Mouse (Mus musculus) bone marrow, adult 2 months (tissue): Measurements from ENCODE around the gene Map2k3. TPM values are rescaled to one million over a fixed set of nuclear protein-coding genes. Genes with fewer than 3 reads are reported as not detected.

Experiments
- H3K27ac ChIP-seq: fragments of 200-500 bp; 2 replicates; pipeline ENCODE4 v1.5.1; 2012; ENCODE audit warnings: low read depth, mild to moderate bottlenecking, control low read depth, inconsistent platforms, low read length; ENCODE audit not compliant: control insufficient read depth, poor library complexity, insufficient read depth
- H3K4me1 ChIP-seq: fragments of 200-500 bp; 2 replicates; pipeline ENCODE4 v1.6.1; 2011; ENCODE audit warnings: low read length; ENCODE audit not compliant: control insufficient read depth, insufficient read depth
- H3K4me3 ChIP-seq: fragments of 200-500 bp; replicated peaks from 2 replicates; pipeline ENCODE3; 2011; ENCODE audit warnings: mild to moderate bottlenecking, low read depth, low read length, control low read depth; ENCODE audit not compliant: control insufficient read depth
- CTCF ChIP-seq: fragments of 200-500 bp; IDR thresholded peaks from 2 replicates; pipeline ENCODE4 v1.5.1; 2011; ENCODE audit warnings: low read length, control low read depth; ENCODE audit not compliant: control insufficient read depth, insufficient read depth
- POLR2A ChIP-seq: fragments of 200-500 bp; IDR thresholded peaks from 2 replicates; pipeline ENCODE4 v1.6.1; 2011; ENCODE audit warnings: low read depth, mild to moderate bottlenecking, control low read depth, low read length, borderline replicate concordance; ENCODE audit not compliant: control insufficient read depth
- WGBS: fragments of 180-500 bp; shearing (Covaris S2); methylation state at CpG from one replicate; pipeline ENCODE4 v1.1.7; 2018; 5-methylcytosine and 5-hydroxymethylcytosine counted together
- polyA plus RNA-seq: library from polyadenylated mRNA; stranded (reverse); fragments of >200 nt; gene quantifications from 2 replicates; pipeline ENCODE4 v1.2.4, GENCODE M21; 2011; ENCODE audit warnings: low replicate concordance; ENCODE audit not compliant: missing spikeins, insufficient read depth, insufficient read length

Map2k3 gene
- polyA plus RNA-seq, 1 experiment, result 74.9 TPM

DNA sequence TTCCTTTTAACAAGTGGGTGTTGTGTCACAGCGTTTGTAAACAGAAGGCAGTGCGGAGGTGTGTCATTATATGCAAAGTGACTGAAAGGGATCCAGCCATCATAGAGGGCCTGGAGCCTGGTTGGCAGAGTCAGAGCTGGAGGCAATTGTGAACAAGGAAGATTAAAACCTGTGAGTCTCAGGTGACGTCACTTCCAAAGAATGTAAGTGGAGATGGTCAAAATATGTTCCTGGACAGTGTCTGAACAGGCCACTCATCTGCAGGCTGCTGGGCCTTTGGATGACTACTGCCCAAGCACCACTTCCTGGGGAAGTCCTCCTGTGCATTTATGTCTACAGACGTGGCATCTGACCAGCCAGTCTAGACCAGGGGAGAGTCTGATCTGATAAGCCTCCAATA is 16.6 kb upstream of the Map2k3 start:
- Histone ChIP-seq H3K4me1 (peaks cover 6% of the 10 kb centered on the region; the same call in 1 of the 2 replicates), H3K4me3 (no peak overlapping the region), H3K27ac (no peak overlapping the region)
- no peak for TF ChIP-seq CTCF
- TF ChIP-seq POLR2A, result no peak
- WGBS, result 72% methylated on average over 4 of the region's 4 CpGs

DNA sequence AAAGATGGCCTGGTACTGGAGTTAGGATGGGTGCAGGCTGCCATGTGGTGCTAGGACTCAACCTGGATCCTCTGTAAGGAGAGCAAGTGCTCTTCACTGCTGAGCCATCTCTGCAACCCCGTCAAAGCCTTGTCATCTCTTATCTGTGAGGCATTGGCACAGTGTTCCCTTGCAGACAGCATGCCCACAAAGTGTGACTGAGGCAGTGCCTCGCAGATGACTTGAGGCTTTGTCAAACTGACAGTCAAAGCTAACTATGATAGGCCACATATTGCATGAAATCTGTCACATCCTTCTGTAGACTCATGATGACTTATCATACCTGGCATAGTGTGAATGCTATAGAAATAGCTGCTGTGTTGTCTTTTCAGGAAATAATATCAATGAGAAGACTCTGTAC is 11.8 kb upstream of the Map2k3 start:
- WGBS, result 55% methylated on average over 2 of the region's 2 CpGs
- no peak for TF ChIP-seq POLR2A
- TF ChIP-seq CTCF, result no peak
- Histone ChIP-seq H3K4me3 (no peak overlapping the region), H3K27ac (no peak overlapping the region), H3K4me1 (peaks cover 4% of the 10 kb centered on the region; the same call in 1 of the 2 replicates)

DNA sequence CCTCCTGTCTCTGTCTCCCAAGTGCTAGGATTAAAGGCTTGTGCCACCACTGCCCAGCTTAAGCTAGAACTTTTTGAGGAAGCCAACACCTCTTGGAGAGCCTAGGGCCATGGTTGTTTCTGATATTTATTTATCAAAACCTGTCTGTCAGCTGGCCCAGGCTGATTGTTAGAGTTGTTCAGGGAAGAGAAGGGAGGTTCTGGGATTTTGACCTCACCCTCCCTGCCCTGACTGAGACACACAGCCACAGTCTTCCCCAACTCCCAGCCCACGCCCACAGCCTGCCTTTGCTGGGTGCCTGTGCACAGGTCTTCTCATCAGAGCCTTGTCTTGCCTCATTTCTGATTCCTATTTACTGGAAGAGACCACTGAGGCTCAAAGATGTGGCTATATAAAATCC is 9.6 kb upstream of the Map2k3 start:
- TF ChIP-seq POLR2A, result no peak
- no peak for TF ChIP-seq CTCF
- Histone ChIP-seq H3K27ac (no peak overlapping the region), H3K4me1 (peaks cover 6% of the 10 kb centered on the region), H3K4me3 (no peak overlapping the region)
- WGBS, result 88% methylated on average over 1 of the region's 1 CpGs

- Histone ChIP-seq H3K27ac (no peak overlapping the region), H3K4me1 (peaks cover 6% of the 10 kb centered on the region)
- WGBS, result 87% methylated on average over 5 of the region's 5 CpGs
These were observed 8.9 kb upstream of the Map2k3 start for GRCm38 (mm10) chr11:60922964-60923363.

GRCm38 (mm10) chr11:60924498-60924897 is 7.3 kb upstream of the Map2k3 start:
- 50% methylated on average over 6 of the region's 6 CpGs for WGBS
- TF ChIP-seq POLR2A (peak; percentile 45; the same call in 1 of the 2 replicates), CTCF (no peak)
- no peak overlapping the region for H3K4me3 ChIP-seq
- H3K27ac ChIP-seq, result peak overlapping the region; percentile 57
- peaks cover 6% of the 10 kb centered on the region for H3K4me1 ChIP-seq

More at GRCm38 (mm10) chr11:60922964-60923363, 8.9 kb upstream of the Map2k3 start:
- no peak overlapping the region for H3K4me3 ChIP-seq
- TF ChIP-seq CTCF (no peak), POLR2A (no peak)

DNA sequence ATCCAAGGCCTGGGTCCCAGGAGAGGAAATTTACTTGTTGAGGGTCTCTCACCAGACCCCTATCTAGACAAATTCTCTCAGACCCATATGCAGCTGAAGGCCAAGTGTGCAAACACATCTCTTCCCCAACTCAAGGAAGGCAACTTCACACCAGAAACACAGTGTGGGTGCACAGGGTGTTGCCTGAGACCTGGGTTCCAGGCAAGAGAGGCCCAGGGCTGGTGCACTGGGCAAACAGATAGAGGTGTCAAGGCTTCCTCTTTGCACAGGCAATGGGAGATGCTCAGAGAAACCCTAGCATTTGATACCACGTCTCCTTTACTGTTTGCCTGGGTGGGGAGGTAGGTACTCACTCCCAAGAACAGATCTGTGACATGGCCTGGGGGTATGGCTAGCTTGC is 6.9 kb upstream of the Map2k3 start:
- peak overlapping the region; percentile 57 for H3K27ac ChIP-seq
- H3K4me3 ChIP-seq, result no peak overlapping the region
- WGBS, result 92% methylated on average over 1 of the region's 1 CpGs
- TF ChIP-seq CTCF, result no peak
- TF ChIP-seq POLR2A, result no peak
- H3K4me1 ChIP-seq, result peaks cover 6% of the 10 kb centered on the region

GRCm38 (mm10) chr11:60927264-60927663 is 4.6 kb upstream of the Map2k3 start:
- 1% methylated on average over 9 of the region's 9 CpGs for WGBS
- Histone ChIP-seq H3K27ac (no peak overlapping the region), H3K4me1 (peaks cover 2% of the 10 kb centered on the region), H3K4me3 (no peak overlapping the region)
- TF ChIP-seq POLR2A (no peak), CTCF (peak; percentile 92)

DNA sequence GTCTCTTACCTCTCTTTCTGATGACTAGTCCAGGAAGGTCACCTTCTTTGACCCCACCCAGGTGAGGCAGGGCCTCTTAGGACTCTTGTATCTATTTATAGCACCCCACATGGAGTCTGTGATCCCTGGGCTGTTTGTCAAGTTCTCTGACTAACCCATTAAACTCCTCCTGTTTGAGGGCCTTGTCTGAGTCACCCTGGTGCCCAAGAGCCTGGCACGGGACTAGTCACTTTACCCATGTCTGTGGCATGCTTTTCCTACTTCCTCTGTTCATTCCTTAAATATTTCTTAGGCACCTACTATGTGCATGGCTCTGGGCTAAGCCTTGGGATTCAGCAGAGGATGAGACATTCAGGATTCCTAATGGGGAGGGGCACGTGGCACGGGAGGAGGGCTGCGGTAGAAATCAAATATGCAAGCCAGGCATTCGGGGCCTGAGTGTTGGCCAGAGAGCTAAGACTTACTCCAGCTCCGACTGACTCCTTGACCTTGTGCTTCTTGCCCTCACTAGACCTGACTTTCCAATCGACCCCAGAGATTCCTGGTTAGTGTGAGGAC is 1.0 kb upstream of the Map2k3 start:
- peak overlapping the region; percentile 67 for H3K4me3 ChIP-seq
- no peak overlapping the region for H3K27ac ChIP-seq
- TF ChIP-seq POLR2A (no peak), CTCF (no peak)
- 21% methylated on average over 7 of the region's 7 CpGs for WGBS
- peaks cover 10% of the 10 kb centered on the region for H3K4me1 ChIP-seq

DNA sequence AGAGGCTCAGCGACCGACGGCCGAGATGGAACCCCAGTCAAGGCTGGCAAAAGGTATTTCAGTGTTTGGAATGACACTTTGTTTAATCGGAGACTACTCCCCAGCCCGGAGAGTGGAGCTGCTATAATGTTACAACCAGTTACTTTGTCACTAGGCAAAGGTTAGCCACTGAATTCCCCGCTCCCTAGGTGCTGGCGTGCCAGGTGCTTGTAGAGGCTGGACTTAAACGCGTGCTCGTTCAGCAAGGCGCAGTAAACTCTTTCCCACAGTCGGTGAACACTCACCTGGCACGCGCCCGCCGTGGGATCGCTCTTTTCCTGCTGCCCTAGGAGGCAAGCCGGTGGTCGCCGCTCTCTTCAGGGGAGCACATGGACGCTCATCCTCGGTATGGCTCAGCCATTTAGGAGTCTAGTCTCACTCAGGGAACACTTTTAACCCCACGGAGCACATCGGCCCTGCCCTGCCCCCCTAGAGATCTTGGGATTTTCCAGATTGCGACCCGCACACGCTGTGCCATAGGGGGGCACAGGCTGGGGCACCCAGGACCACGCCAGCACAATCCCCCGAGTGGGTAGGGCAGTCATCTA is 458 bp upstream of the Map2k3 start:
- WGBS, result 4% methylated on average over 30 of the region's 30 CpGs
- TF ChIP-seq POLR2A (no peak), CTCF (no peak)
- Histone ChIP-seq H3K4me1 (peaks cover 10% of the 10 kb centered on the region), H3K4me3 (peak overlapping the region; percentile 67), H3K27ac (0 out of 2 replicates have a peak overlapping the region, but pooled peaks have one; percentile 9)
